In the genomic region with DNA sequence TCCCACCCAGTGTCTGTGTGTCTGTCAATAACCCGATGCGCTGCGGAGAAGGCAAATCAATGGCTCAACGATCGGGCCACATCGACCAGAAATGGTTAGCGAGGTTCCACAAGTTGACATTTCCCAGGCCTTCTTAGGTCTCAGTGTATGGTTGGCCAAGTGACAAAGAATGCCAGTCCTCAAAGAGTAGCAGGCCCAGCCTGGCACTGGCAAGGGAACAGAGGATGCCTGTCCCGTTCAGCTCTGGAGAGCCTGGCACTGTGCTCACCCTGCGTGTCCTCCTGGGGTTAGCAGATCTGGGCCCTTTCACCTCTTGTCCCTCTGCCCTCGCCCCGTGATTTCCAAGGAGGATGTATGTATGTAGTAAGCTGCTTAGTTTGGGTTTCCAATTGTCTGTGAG, we compare ENCODE assay signal across 13 mouse cellular contexts. TPM values are rescaled to one million over a fixed set of nuclear protein-coding genes. Genes with fewer than 3 reads are reported as not detected.
"Had no signal": no experiment of that assay in that cellular context is flagged by ENCODE, and none has a peak within 500 bp of the region (broad histone marks: within the 10 kb centered on the region; RNA-seq: fewer than 3 reads in every experiment).

No protein-coding gene starts in this region.

- H3K36me3 ChIP-seq: limb, embryonic 13.5 days; midbrain, embryonic 12.5 days had no signal

- H3K9me3 ChIP-seq: limb, embryonic 13.5 days; midbrain, embryonic 12.5 days had no signal

- H3K27me3 ChIP-seq: limb, embryonic 13.5 days had no signal

- H3K4me2 ChIP-seq: limb, embryonic 13.5 days; midbrain, embryonic 12.5 days had no signal

- H3K9ac ChIP-seq: limb, embryonic 13.5 days; liver, embryonic 14.5 days; midbrain, embryonic 12.5 days had no signal

- H3K4me3 ChIP-seq: limb, embryonic 13.5 days; midbrain, embryonic 12.5 days had no signal

- DNase-seq: kidney, postnatal 10 days; kidney, postnatal 4 days; left cerebral cortex, postnatal 4 days; lung, adult 18-20 months; thymus, adult 18-20 months; thymus, postnatal 14 days had no signal

- H3K27ac ChIP-seq: limb, embryonic 13.5 days; liver, embryonic 14.5 days; midbrain, embryonic 12.5 days had no signal

- H3K4me1 ChIP-seq: limb, embryonic 13.5 days had no signal

RNA-seq across cellular contexts. Expression of gene Insm1, which starts 25.6 kb away (rescaled TPM):
- total RNA-seq: liver, adult 2 months; megakaryocyte-erythroid progenitor cell, adult 5-6 weeks had no signal
- polyA plus RNA-seq: kidney, embryonic 14.5 days; limb, embryonic 13.5 days; lung, embryonic 16.5 days had no signal
